ENCODE assay signal across 16 mouse cellular contexts in genomic region chr8:122320541-122320940, GRCm38 (mm10). TPM values are rescaled to one million over a fixed set of nuclear protein-coding genes. Genes with fewer than 3 reads are reported as not detected.
DNase-seq lines count a peak whose midpoint lies in the region; ATAC-seq and TF ChIP-seq lines count a peak whose summit lies in the region.
"Had no signal": no experiment of that assay in that cellular context is flagged by ENCODE, and none has a peak within 500 bp of the region (broad histone marks: within the 10 kb centered on the region; RNA-seq: fewer than 3 reads in every experiment).

No protein-coding gene starts in this region.

- H3K9ac ChIP-seq in hindbrain, embryonic 12.5 days = 0 out of 2 replicates have a peak overlapping the region, but pooled peaks have one; percentile 4
- no peak overlapping the region for H3K9ac ChIP-seq in hindbrain, postnatal 0 days (replicated peaks; ENCODE audit: low read length)
- H3K9ac ChIP-seq in liver, embryonic 15.5 days = peak overlapping the region; percentile 71
- H3K9ac ChIP-seq: limb, embryonic 12.5 days had no signal

- no peak for DNase-seq in hindbrain, postnatal 0 days (ENCODE audit: low spot score)
- DNase-seq in G1E (ENCODE audit: low spot score) = no peak
- no peak for DNase-seq in embryonic facial prominence, embryonic 10.5 days (ENCODE audit: low spot score)
- DNase-seq in kidney, adult 11 months = no peak
- DNase-seq in B cell, adult 2 months = no peak
- DNase-seq: adrenal gland, postnatal 36 days; cerebellum, adult 11 months; heart, adult 2 months; kidney, adult 9 months; layer of hippocampus, adult 9-11 months; lung, postnatal 14 days; thymus, postnatal 14 days had no signal

- H3K4me2 ChIP-seq in hindbrain, embryonic 12.5 days (replicated peaks) = no peak overlapping the region
- no peak overlapping the region for H3K4me2 ChIP-seq in hindbrain, postnatal 0 days (ENCODE audit: low read depth, low read length)
- peak overlapping the region; percentile 67 for H3K4me2 ChIP-seq in liver, embryonic 15.5 days
- H3K4me2 ChIP-seq: limb, embryonic 12.5 days had no signal

- H3K4me3 ChIP-seq in hindbrain, embryonic 12.5 days = no peak overlapping the region
- H3K4me3 ChIP-seq in hindbrain, postnatal 0 days (ENCODE audit: low read length) = no peak overlapping the region
- H3K4me3 ChIP-seq in G1E (ENCODE audit: low read depth, low read length) = peak overlapping the region; percentile 66; the same call in 1 of the 2 replicates
- no peak overlapping the region for H3K4me3 ChIP-seq in embryonic facial prominence, embryonic 10.5 days
- H3K4me3 ChIP-seq in liver, embryonic 15.5 days (replicated peaks) = peak overlapping the region; percentile 38; the same call in 1 of the 2 replicates
- H3K4me3 ChIP-seq: heart, adult 2 months; limb, embryonic 12.5 days had no signal

- ATAC-seq in hindbrain, embryonic 12.5 days (ENCODE audit: low FRiP score) = no peak
- ATAC-seq in hindbrain, postnatal 0 days = no peak
- no peak for ATAC-seq in G1E (ENCODE audit: extremely low read depth, insufficient number of reproducible peaks, low FRiP score, poor library complexity, severe bottlenecking)
- ATAC-seq in liver, embryonic 15.5 days (ENCODE audit: insufficient read depth) = no peak

- no peaks in the 10 kb centered on the region for H3K9me3 ChIP-seq in hindbrain, embryonic 12.5 days (replicated peaks)
- no peaks in the 10 kb centered on the region for H3K9me3 ChIP-seq in hindbrain, postnatal 0 days (ENCODE audit: low read length)
- no peaks in the 10 kb centered on the region for H3K9me3 ChIP-seq in G1E (replicated peaks)
- H3K9me3 ChIP-seq in embryonic facial prominence, embryonic 10.5 days = no peaks in the 10 kb centered on the region
- no peaks in the 10 kb centered on the region for H3K9me3 ChIP-seq in liver, embryonic 15.5 days (replicated peaks)
- H3K9me3 ChIP-seq: limb, embryonic 12.5 days had no signal

- peak overlapping the region; percentile 40; the same call in 1 of the 2 replicates for H3K27ac ChIP-seq in hindbrain, embryonic 12.5 days
- no peak overlapping the region for H3K27ac ChIP-seq in hindbrain, postnatal 0 days
- 0 out of 2 replicates have a peak overlapping the region, but pooled peaks have one; percentile 1 for H3K27ac ChIP-seq in embryonic facial prominence, embryonic 10.5 days (replicated peaks)
- H3K27ac ChIP-seq in liver, embryonic 15.5 days (replicated peaks) = peak overlapping the region; percentile 95
- H3K27ac ChIP-seq: heart, adult 2 months; limb, embryonic 12.5 days had no signal

- TF ChIP-seq CTCF in hindbrain, postnatal 0 days (IDR thresholded peaks at IDR 0.05; ENCODE audit: low read depth) = no peak
- TF ChIP-seq CTCF in G1E (IDR thresholded peaks at IDR 0.05; ENCODE audit: low read depth, low read length) = no peak

- H3K4me1 ChIP-seq in hindbrain, embryonic 12.5 days = peaks cover 55% of the 10 kb centered on the region
- no peaks in the 10 kb centered on the region for H3K4me1 ChIP-seq in hindbrain, postnatal 0 days (ENCODE audit: insufficient read depth, low read length)
- H3K4me1 ChIP-seq in G1E (ENCODE audit: insufficient read depth, low read depth, low read length) = peaks cover 99% of the 10 kb centered on the region
- peaks cover 87% of the 10 kb centered on the region for H3K4me1 ChIP-seq in embryonic facial prominence, embryonic 10.5 days
- peaks cover 100% of the 10 kb centered on the region for H3K4me1 ChIP-seq in liver, embryonic 15.5 days (replicated peaks)

- H3K36me3 ChIP-seq in hindbrain, embryonic 12.5 days = no peaks in the 10 kb centered on the region
- no peaks in the 10 kb centered on the region for H3K36me3 ChIP-seq in hindbrain, postnatal 0 days (ENCODE audit: insufficient read depth, low read length)
- H3K36me3 ChIP-seq in G1E (replicated peaks) = peaks cover 98% of the 10 kb centered on the region
- H3K36me3 ChIP-seq in embryonic facial prominence, embryonic 10.5 days (replicated peaks) = no peaks in the 10 kb centered on the region; the same call in 1 of the 2 replicates
- peaks cover 87% of the 10 kb centered on the region for H3K36me3 ChIP-seq in liver, embryonic 15.5 days (replicated peaks)
- H3K36me3 ChIP-seq: limb, embryonic 12.5 days had no signal

- H3K27me3 ChIP-seq in hindbrain, embryonic 12.5 days = peaks cover 4% of the 10 kb centered on the region; the same call in 1 of the 2 replicates
- no peaks in the 10 kb centered on the region for H3K27me3 ChIP-seq in hindbrain, postnatal 0 days (ENCODE audit: insufficient read depth, low read length)
- no peaks in the 10 kb centered on the region for H3K27me3 ChIP-seq in G1E (ENCODE audit: insufficient read depth, low read length)
- peaks cover 48% of the 10 kb centered on the region for H3K27me3 ChIP-seq in embryonic facial prominence, embryonic 10.5 days (replicated peaks; ENCODE audit: low read depth, poor library complexity, severe bottlenecking)
- H3K27me3 ChIP-seq in liver, embryonic 15.5 days = no peaks in the 10 kb centered on the region

- WGBS in hindbrain, embryonic 12.5 days = 12% methylated on average over 3 of the region's 3 CpGs
- WGBS in hindbrain, postnatal 0 days = 22% methylated on average over 3 of the region's 3 CpGs
- WGBS in embryonic facial prominence, embryonic 10.5 days = 19% methylated on average over 3 of the region's 3 CpGs
- 49% methylated on average over 3 of the region's 3 CpGs for WGBS in liver, embryonic 15.5 days (ENCODE audit: insufficient replicate concordance)

RNA-seq across cellular contexts. Expression of gene Zfpm1, which starts 38.6 kb away (rescaled TPM):
- polyA plus RNA-seq in hindbrain, embryonic 12.5 days (2016; fragmentation: Nextera tagmentation; extraction: Ambion mirVana) = 2.5 and 3.3 TPM in 2 replicates
- total RNA-seq in hindbrain, postnatal 0 days (2014; rRNA removed) = 28.0 and 37.6 TPM in 2 replicates
- 1.5 and 2.0 TPM in 2 replicates for polyA plus RNA-seq in hindbrain, postnatal 0 days (2015; fragmentation: Nextera tagmentation; extraction: Ambion mirVana)
- 254 and 292 TPM in 2 replicates for total RNA-seq in G1E (2014; fragmentation: Nextera tagmentation)
- 53.1 and 54.4 TPM in 2 replicates for total RNA-seq in G1E (2017)
- polyA plus RNA-seq in G1E (2012) = 1,150 and 1,251 TPM in 2 replicates
- 1.5 and 2.0 TPM in 2 replicates for polyA plus RNA-seq in embryonic facial prominence, embryonic 10.5 days (2016; fragmentation: Nextera tagmentation; extraction: Ambion mirVana)
- polyA plus RNA-seq in liver, embryonic 15.5 days (2015; fragmentation: Nextera tagmentation; extraction: Ambion mirVana) = 12.0 and 14.9 TPM in 2 replicates

RNA-seq across cellular contexts. Expression of gene Trhr2, which starts 40.0 kb away (rescaled TPM):
- polyA plus RNA-seq in hindbrain, embryonic 12.5 days (2016; fragmentation: Nextera tagmentation; extraction: Ambion mirVana) = not detected in 2 replicates
- total RNA-seq in hindbrain, postnatal 0 days (2014; rRNA removed) = 2.0 and 3.2 TPM in 2 replicates
- polyA plus RNA-seq in hindbrain, postnatal 0 days (2015; fragmentation: Nextera tagmentation; extraction: Ambion mirVana) = 0.45 and 0.57 TPM in 2 replicates
- not detected in 2 replicates for total RNA-seq in G1E (2014; fragmentation: Nextera tagmentation)
- not detected in 2 replicates for total RNA-seq in G1E (2017)
- polyA plus RNA-seq in G1E (2012) = not detected in 2 replicates
- polyA plus RNA-seq in embryonic facial prominence, embryonic 10.5 days (2016; fragmentation: Nextera tagmentation; extraction: Ambion mirVana) = not detected in 2 replicates
- not detected in 2 replicates for polyA plus RNA-seq in liver, embryonic 15.5 days (2015; fragmentation: Nextera tagmentation; extraction: Ambion mirVana)
- total RNA-seq: adrenal gland, postnatal 36 days; gastrocnemius, adult 18-20 months; heart, adult 2 months had no signal
- polyA plus RNA-seq: heart, adult 2 months; limb, embryonic 12.5 days had no signal

RNA-seq across cellular contexts. Expression of gene Zc3h18, which starts 55.9 kb away (rescaled TPM):
- 64.0 and 64.4 TPM in 2 replicates for polyA plus RNA-seq in hindbrain, embryonic 12.5 days (2016; fragmentation: Nextera tagmentation; extraction: Ambion mirVana)
- 24.4 and 25.6 TPM in 2 replicates for total RNA-seq in hindbrain, postnatal 0 days (2014; rRNA removed)
- polyA plus RNA-seq in hindbrain, postnatal 0 days (2015; fragmentation: Nextera tagmentation; extraction: Ambion mirVana) = 25.2 and 25.3 TPM in 2 replicates
- 40.3 and 45.8 TPM in 2 replicates for total RNA-seq in G1E (2014; fragmentation: Nextera tagmentation)
- total RNA-seq in G1E (2017) = 52.7 and 58.4 TPM in 2 replicates
- 134 and 143 TPM in 2 replicates for polyA plus RNA-seq in G1E (2012)
- polyA plus RNA-seq in embryonic facial prominence, embryonic 10.5 days (2016; fragmentation: Nextera tagmentation; extraction: Ambion mirVana) = 81.8 and 82.5 TPM in 2 replicates
- polyA plus RNA-seq in liver, embryonic 15.5 days (2015; fragmentation: Nextera tagmentation; extraction: Ambion mirVana) = 23.1 and 25.6 TPM in 2 replicates

Comparison
In these comparisons a context has a peak if more than half of its experiments do, and no peak if none do; other contexts are left out.
1. H3K4me3 ChIP-seq: peak in G1E (single experiment) and liver, embryonic 15.5 days (single experiment); none in hindbrain, embryonic 12.5 days (single experiment), hindbrain, postnatal 0 days (single experiment) and embryonic facial prominence, embryonic 10.5 days (single experiment).
2. RNA of gene Zfpm1, which starts 38.6 kb away (polyA plus RNA-seq): 1,150 to 1,251 TPM in G1E; 12.0 to 14.9 TPM in liver, embryonic 15.5 days, 2.5 to 3.3 TPM in hindbrain, embryonic 12.5 days, 1.5 to 2.0 TPM in embryonic facial prominence, embryonic 10.5 days and 1.5 to 2.0 TPM in hindbrain, postnatal 0 days; every median in the first group is over 10 times any median in the second.